Comparison of ENCODE assay signal across 8 mouse cellular contexts in genomic region chr4:128734721-128735671, GRCm38 (mm10). TPM values are rescaled to one million over a fixed set of nuclear protein-coding genes. Genes with fewer than 3 reads are reported as not detected.
DNase-seq lines count a peak whose midpoint lies in the region; ATAC-seq lines count a peak whose summit lies in the region.

No protein-coding gene starts in this region.

- no peaks in the 10 kb centered on the region for H3K27me3 ChIP-seq in heart, embryonic 16.5 days (ENCODE audit: control insufficient read depth, insufficient read depth, low read length)

- H3K9me3 ChIP-seq in heart, embryonic 16.5 days (replicated peaks; ENCODE audit: control insufficient read depth, low read length), result no peaks in the 10 kb centered on the region

- H3K4me2 ChIP-seq in heart, embryonic 16.5 days (ENCODE audit: low read depth, low read length), result peak overlapping the region; percentile 47

- peak overlapping the region; percentile 9; the same call in 1 of the 2 replicates for H3K4me3 ChIP-seq in heart, embryonic 16.5 days (ENCODE audit: low read length)

- H3K36me3 ChIP-seq in heart, embryonic 16.5 days (ENCODE audit: control insufficient read depth, insufficient read depth), result no peaks in the 10 kb centered on the region

- peak; percentile 8; the same call in 1 of the 2 replicates for ATAC-seq in heart, embryonic 16.5 days (replicated peaks; ENCODE audit: extremely low read depth, insufficient read depth, low FRiP score)

- H3K4me1 ChIP-seq in heart, embryonic 16.5 days (ENCODE audit: control insufficient read depth, insufficient read depth, low read length), result peaks cover 75% of the 10 kb centered on the region

- H3K9ac ChIP-seq in heart, embryonic 16.5 days (ENCODE audit: low read length), result peak overlapping the region; percentile 44

- WGBS in heart, embryonic 16.5 days, result 52% methylated on average over 18 of the region's 18 CpGs

- H3K27ac ChIP-seq in heart, embryonic 16.5 days (ENCODE audit: low read length), result peak overlapping the region; percentile 90

- DNase-seq in adrenal gland, postnatal 14 days, result peak; percentile 43
- no peak for DNase-seq in adrenal gland, postnatal 4 days (ENCODE audit: low spot score in 2 of 2)
- DNase-seq in NIH3T3 (ENCODE audit: low read depth), result peak; percentile 30
- peak; percentile 77 for DNase-seq in kidney, postnatal 14 days
- DNase-seq in naive thymus-derived CD4-positive, alpha-beta T cell, adult 2 months (ENCODE audit: low read depth), result peak; percentile 77
- no peak for DNase-seq in ovary, postnatal 36 days (ENCODE audit: low spot score)
- no peak for DNase-seq in frontal cortex, postnatal 10 days (ENCODE audit: low spot score in 2 of 2)

RNA-seq across cellular contexts. Expression of gene A3galt2, which starts 20.2 kb away (rescaled TPM):
- total RNA-seq in adrenal gland, postnatal 14 days (2021), result 0.26 TPM in 2 replicates
- under 1 TPM; 0.34 to 0.70 TPM for total RNA-seq in adrenal gland, postnatal 4 days (2021)
- 0.04 and 0.11 TPM in 2 replicates for polyA plus RNA-seq in heart, embryonic 16.5 days (2015; fragmentation: Nextera tagmentation; extraction: Ambion mirVana)

Comparison
In these comparisons a context has a peak if more than half of its experiments do, and no peak if none do; other contexts are left out.
1. DNase-seq: peak in adrenal gland, postnatal 14 days (single experiment), NIH3T3 (single experiment), kidney, postnatal 14 days (single experiment) and naive thymus-derived CD4-positive, alpha-beta T cell, adult 2 months (single experiment); none in adrenal gland, postnatal 4 days (0 of 2), ovary, postnatal 36 days (single experiment) and frontal cortex, postnatal 10 days (0 of 2).